Mouse (Mus musculus): Measurements from ENCODE around the gene Patl2. TPM values are rescaled to one million over a fixed set of nuclear protein-coding genes. Genes with fewer than 3 reads are reported as not detected.

Gene Patl2
- polyA plus RNA-seq, 1 experiment from 2014 or later, result not detected

DNA sequence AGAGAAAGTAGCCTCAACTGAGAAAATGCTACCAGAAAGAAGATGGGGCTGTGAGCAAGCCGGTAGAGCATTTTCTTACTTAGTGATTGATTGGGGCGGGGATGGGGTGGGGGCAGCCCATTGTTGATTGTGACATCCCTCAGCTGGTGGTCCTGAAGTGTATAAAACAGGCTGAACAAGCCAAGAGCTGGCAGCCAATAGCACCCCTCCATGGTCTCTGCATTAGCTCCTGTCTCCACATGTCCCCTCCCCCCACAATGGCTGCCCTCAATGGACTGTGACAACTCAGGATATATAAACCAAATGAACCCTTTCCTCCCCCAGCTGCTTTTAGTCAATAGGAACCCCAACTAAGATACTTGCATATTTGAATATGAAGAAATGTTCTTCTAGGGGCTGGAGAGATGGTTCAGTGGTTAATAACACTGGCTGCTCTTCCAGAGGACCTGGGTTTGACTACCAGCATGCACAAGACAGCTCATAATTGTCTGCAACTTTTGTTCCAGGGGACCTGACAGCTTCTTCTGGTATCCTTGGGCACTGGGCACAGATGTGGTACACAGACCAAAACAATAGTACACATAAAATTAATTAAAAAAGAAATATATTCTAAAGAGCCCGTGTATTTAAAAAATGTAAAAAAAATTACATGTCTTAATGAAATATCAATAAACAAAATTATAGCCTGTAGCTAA is 24.7 kb upstream of the Patl2 start:
- WGBS, result 56% methylated on average over 3 of the region's 3 CpGs

GRCm38 (mm10) chr2:122206440-122207107 is 20.6 kb upstream of the Patl2 start:
- WGBS, result 73% methylated on average over 2 of the region's 2 CpGs
- Histone ChIP-seq H3K36me3 (replicated peaks) (no peaks in the 10 kb centered on the region), H3K9me3 (no peaks in the 10 kb centered on the region), H3K4me1 (peaks cover 7% of the 10 kb centered on the region), H3K4me3 (no peak overlapping the region), H3K27ac (no peak overlapping the region), H3K27me3 (ENCODE audit: poor library complexity, severe bottlenecking) (no peaks in the 10 kb centered on the region)
- no peak for DNase-seq (ENCODE audit: extremely low spot score, low spot score)

More for the DNA sequence above, 24.7 kb upstream of the Patl2 start:
- H3K9me3 ChIP-seq, result no peaks in the 10 kb centered on the region
- H3K4me1 ChIP-seq, result peaks cover 7% of the 10 kb centered on the region
- H3K4me3 ChIP-seq, result no peak overlapping the region
- DNase-seq (ENCODE audit: extremely low spot score, low spot score), result no peak
- no peaks in the 10 kb centered on the region for H3K27me3 ChIP-seq (ENCODE audit: poor library complexity, severe bottlenecking)
- H3K27ac ChIP-seq, result no peak overlapping the region
- no peaks in the 10 kb centered on the region for H3K36me3 ChIP-seq (replicated peaks)

DNA sequence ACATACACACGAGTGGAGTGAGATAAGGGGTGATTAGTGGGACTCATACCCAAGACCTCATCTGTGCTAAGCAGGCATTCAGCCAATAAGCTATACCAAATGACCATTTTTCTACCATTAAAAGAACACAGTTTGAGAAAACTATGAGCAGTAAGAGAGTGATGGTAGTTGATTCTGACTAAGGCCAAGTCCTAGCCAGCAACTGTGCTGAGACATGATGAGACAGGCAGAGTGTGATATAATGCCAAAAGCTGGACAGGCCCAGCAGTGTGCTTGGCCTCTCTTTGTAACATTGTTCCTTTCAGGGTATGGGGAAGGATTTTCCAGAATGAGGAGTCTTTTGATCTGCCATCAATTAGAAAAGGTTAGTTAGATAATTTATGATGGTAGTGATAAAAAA is 15.5 kb upstream of the Patl2 start:
- 88% methylated on average over 1 of the region's 1 CpGs for WGBS
- no peak overlapping the region for H3K4me3 ChIP-seq
- H3K27me3 ChIP-seq (ENCODE audit: poor library complexity, severe bottlenecking), result no peaks in the 10 kb centered on the region
- no peak overlapping the region for H3K27ac ChIP-seq
- H3K36me3 ChIP-seq (replicated peaks), result no peaks in the 10 kb centered on the region
- no peak for DNase-seq (ENCODE audit: extremely low spot score, low spot score)
- no peaks in the 10 kb centered on the region for H3K4me1 ChIP-seq
- no peaks in the 10 kb centered on the region for H3K9me3 ChIP-seq

DNA sequence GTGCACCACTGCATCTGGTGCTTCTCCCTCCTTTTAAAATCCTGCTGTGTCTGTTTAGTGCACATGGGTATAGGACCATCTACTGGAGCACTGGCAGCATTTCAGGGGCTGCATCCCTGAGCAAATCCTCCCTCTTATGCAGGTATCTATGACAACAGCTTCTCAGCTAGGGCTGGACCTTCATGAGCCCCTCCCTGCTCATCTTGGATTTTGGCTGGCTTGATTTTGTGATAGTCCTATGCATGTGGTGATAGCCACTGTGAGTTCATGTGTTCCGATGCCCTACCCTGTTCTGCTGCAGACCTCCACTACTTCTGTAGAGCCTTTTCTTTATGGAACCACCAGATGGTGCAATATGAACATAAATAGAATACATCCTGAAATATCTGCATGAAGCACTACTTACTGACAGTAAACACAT is 8.5 kb upstream of the Patl2 start:
- Histone ChIP-seq H3K4me1 (no peaks in the 10 kb centered on the region), H3K36me3 (replicated peaks) (no peaks in the 10 kb centered on the region), H3K9me3 (no peaks in the 10 kb centered on the region), H3K27ac (no peak overlapping the region), H3K27me3 (ENCODE audit: poor library complexity, severe bottlenecking) (no peaks in the 10 kb centered on the region), H3K4me3 (no peak overlapping the region)
- DNase-seq (ENCODE audit: extremely low spot score, low spot score), result no peak
- WGBS, result 73% methylated on average over 1 of the region's 1 CpGs

GRCm38 (mm10) chr2:122191849-122192248 is 5.9 kb upstream of the Patl2 start:
- no peaks in the 10 kb centered on the region for H3K4me1 ChIP-seq
- WGBS, result 85% methylated on average over 3 of the region's 3 CpGs

DNA sequence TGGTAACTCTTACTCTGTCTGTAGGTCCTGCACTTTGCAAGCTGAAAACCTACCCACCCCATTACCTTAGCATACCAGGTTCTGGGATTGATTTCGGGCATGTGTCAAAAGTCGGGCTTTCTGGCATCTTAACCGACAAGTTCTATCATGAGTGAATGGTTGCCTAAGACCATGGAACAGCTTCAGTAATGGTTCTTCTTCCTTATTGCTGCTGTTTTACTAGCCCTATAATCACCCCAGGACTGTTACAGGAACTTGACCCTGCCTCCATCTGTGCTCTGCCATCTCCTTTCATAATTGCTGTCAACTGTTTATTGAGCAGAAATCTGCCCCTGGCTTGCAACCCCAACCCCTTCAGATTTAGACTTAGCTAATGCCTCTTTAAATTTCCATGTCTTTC is 762 bp upstream of the Patl2 start:
- H3K27me3 ChIP-seq (ENCODE audit: poor library complexity, severe bottlenecking), result no peaks in the 10 kb centered on the region
- WGBS, result 97% methylated on average over 3 of the region's 3 CpGs
- H3K4me1 ChIP-seq, result no peaks in the 10 kb centered on the region
- H3K36me3 ChIP-seq (replicated peaks), result no peaks in the 10 kb centered on the region
- H3K27ac ChIP-seq, result no peak overlapping the region
- no peaks in the 10 kb centered on the region for H3K9me3 ChIP-seq
- no peak overlapping the region for H3K4me3 ChIP-seq
- no peak for DNase-seq (ENCODE audit: extremely low spot score, low spot score)

More at GRCm38 (mm10) chr2:122191849-122192248, 5.9 kb upstream of the Patl2 start:
- Histone ChIP-seq H3K9me3 (no peaks in the 10 kb centered on the region), H3K36me3 (replicated peaks) (no peaks in the 10 kb centered on the region), H3K27ac (no peak overlapping the region), H3K4me3 (no peak overlapping the region), H3K27me3 (ENCODE audit: poor library complexity, severe bottlenecking) (no peaks in the 10 kb centered on the region)
- DNase-seq (ENCODE audit: extremely low spot score, low spot score), result no peak

DNA sequence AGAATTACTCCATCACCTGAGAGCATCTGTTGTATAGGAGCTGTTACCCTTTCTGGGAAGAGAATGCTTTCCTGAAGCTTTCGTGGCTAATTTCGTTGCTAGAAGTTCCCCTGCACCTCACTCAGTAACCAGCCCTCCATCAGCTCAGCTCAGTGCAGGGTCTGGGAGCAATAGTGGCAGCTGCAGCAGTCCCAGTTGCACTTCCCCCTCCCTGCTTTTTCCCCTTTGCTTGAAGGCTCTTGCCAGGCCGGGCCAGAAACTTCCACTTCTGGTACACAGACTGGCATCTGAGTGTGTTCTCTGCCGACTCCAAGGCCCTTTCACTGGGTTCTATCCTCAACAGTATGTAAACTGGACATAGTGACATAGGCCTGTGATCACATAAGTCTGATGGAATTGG is 903 bp downstream of the Patl2 start:
- Histone ChIP-seq H3K36me3 (replicated peaks) (no peaks in the 10 kb centered on the region), H3K9me3 (no peaks in the 10 kb centered on the region), H3K27ac (no peak overlapping the region), H3K4me3 (no peak overlapping the region), H3K4me1 (no peaks in the 10 kb centered on the region), H3K27me3 (ENCODE audit: poor library complexity, severe bottlenecking) (no peaks in the 10 kb centered on the region)
- 87% methylated on average over 4 of the region's 4 CpGs for WGBS
- DNase-seq (ENCODE audit: extremely low spot score, low spot score), result no peak

DNA sequence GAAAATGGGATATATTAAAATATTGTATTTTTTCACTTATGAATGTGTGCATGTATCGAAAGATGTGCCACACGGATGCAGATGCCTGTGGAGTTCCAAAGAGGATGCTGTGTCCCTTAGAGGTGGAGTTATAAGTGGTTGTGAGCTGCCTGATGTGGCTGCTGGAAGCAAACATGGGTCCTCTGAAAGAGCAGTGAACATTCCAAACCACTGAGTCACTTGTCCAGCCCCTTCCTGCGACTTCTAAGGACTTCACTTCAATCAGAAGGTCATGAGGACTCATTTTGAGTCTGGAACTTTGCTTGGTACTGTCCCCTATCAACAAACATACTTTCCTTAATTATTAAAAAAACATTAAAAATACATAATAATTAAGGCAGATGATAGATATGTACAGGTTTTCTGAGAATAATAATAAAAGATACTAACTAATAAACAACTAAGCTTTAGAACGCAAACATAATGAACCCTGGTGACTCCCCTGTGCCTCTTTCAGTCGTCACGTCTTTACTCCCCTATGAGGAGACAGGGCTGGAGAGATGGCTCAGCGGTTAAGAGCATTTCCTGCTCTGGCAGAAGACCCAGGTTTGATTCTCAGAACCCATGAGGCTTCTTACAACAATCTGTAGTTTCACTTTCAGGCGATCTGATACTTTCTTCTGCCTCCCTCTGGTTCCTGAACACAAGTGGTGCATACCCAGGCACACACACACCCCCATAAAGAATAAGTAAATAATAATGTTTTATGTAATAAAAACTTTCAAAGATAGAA is 5.8 kb downstream of the Patl2 start:
- WGBS, result 80% methylated on average over 8 of the region's 8 CpGs
- no peak for DNase-seq (ENCODE audit: extremely low spot score, low spot score)
- no peaks in the 10 kb centered on the region for H3K36me3 ChIP-seq (replicated peaks)

DNA sequence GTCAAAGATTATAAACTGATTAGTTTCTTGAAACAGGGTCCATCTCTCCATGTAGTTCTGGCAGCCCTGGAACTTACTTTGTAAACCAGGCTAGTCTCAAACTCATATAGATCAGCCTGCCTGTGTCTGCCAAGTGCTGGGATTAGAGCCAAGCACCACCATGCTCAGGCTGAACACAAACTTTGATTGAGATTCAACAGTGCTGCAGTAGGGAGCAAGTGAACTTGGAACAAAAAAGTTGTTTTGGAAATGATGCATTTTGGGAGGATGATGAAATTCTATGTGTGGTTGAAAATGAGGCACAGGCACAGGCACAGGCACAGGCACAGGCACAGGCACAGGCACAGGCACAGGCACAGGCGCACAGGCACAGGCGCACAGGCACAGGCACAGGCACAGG is 13.8 kb downstream of the Patl2 start:
- WGBS, result 79% methylated on average over 2 of the region's 2 CpGs
- DNase-seq (ENCODE audit: extremely low spot score, low spot score), result no peak

More for the DNA sequence above, 5.8 kb downstream of the Patl2 start:
- no peaks in the 10 kb centered on the region for H3K27me3 ChIP-seq (ENCODE audit: poor library complexity, severe bottlenecking)
- H3K9me3 ChIP-seq, result no peaks in the 10 kb centered on the region
- H3K4me1 ChIP-seq, result no peaks in the 10 kb centered on the region
- no peak overlapping the region for H3K27ac ChIP-seq
- H3K4me3 ChIP-seq, result no peak overlapping the region

GRCm38 (mm10) chr2:122171292-122171691 is 14.7 kb downstream of the Patl2 start:
- H3K27me3 ChIP-seq (ENCODE audit: poor library complexity, severe bottlenecking), result no peaks in the 10 kb centered on the region
- H3K36me3 ChIP-seq (replicated peaks), result no peaks in the 10 kb centered on the region
- no peak for DNase-seq (ENCODE audit: extremely low spot score, low spot score)
- H3K4me3 ChIP-seq, result no peak overlapping the region
- no peak overlapping the region for H3K27ac ChIP-seq
- 92% methylated on average over 6 of the region's 6 CpGs for WGBS
- no peaks in the 10 kb centered on the region for H3K9me3 ChIP-seq
- H3K4me1 ChIP-seq, result no peaks in the 10 kb centered on the region

More for the DNA sequence above, 13.8 kb downstream of the Patl2 start:
- Histone ChIP-seq H3K4me3 (no peak overlapping the region), H3K27me3 (ENCODE audit: poor library complexity, severe bottlenecking) (no peaks in the 10 kb centered on the region), H3K27ac (no peak overlapping the region), H3K9me3 (no peaks in the 10 kb centered on the region), H3K36me3 (replicated peaks) (no peaks in the 10 kb centered on the region), H3K4me1 (no peaks in the 10 kb centered on the region)

GRCm38 (mm10) chr2:122164293-122164692 is 21.7 kb downstream of the Patl2 start:
- no peak overlapping the region for H3K4me3 ChIP-seq
- WGBS, result 88% methylated on average over 11 of the region's 11 CpGs
- peaks cover 4% of the 10 kb centered on the region; the same call in 1 of the 2 replicates for H3K4me1 ChIP-seq
- no peaks in the 10 kb centered on the region for H3K27me3 ChIP-seq (ENCODE audit: poor library complexity, severe bottlenecking)
- no peaks in the 10 kb centered on the region for H3K9me3 ChIP-seq
- H3K36me3 ChIP-seq (replicated peaks), result no peaks in the 10 kb centered on the region
- no peak for DNase-seq (ENCODE audit: extremely low spot score, low spot score)
- H3K27ac ChIP-seq, result no peak overlapping the region

GRCm38 (mm10) chr2:122163430-122164195 is 22.4 kb downstream of the Patl2 start:
- Histone ChIP-seq H3K36me3 (replicated peaks) (no peaks in the 10 kb centered on the region), H3K4me1 (peaks cover 4% of the 10 kb centered on the region; the same call in 1 of the 2 replicates), H3K27ac (no peak overlapping the region), H3K27me3 (ENCODE audit: poor library complexity, severe bottlenecking) (no peaks in the 10 kb centered on the region), H3K4me3 (no peak overlapping the region), H3K9me3 (no peaks in the 10 kb centered on the region)
- WGBS, result 81% methylated on average over 13 of the region's 13 CpGs
- no peak for DNase-seq (ENCODE audit: extremely low spot score, low spot score)
